Mouse (Mus musculus) T-helper 1 cell (primary cell): Measurements from ENCODE around the gene Sgsm1.

ENCODE experiments used
- in situ Hi-C: fragments of 300-600 bp; cut with MboI, MseI; formaldehyde crosslinking; loops from one replicate; pipeline ENCODE4 v1.15.1; 2025; ENCODE audit warnings: high pct_unique_total_duplicates

Sgsm1 gene

DNA sequence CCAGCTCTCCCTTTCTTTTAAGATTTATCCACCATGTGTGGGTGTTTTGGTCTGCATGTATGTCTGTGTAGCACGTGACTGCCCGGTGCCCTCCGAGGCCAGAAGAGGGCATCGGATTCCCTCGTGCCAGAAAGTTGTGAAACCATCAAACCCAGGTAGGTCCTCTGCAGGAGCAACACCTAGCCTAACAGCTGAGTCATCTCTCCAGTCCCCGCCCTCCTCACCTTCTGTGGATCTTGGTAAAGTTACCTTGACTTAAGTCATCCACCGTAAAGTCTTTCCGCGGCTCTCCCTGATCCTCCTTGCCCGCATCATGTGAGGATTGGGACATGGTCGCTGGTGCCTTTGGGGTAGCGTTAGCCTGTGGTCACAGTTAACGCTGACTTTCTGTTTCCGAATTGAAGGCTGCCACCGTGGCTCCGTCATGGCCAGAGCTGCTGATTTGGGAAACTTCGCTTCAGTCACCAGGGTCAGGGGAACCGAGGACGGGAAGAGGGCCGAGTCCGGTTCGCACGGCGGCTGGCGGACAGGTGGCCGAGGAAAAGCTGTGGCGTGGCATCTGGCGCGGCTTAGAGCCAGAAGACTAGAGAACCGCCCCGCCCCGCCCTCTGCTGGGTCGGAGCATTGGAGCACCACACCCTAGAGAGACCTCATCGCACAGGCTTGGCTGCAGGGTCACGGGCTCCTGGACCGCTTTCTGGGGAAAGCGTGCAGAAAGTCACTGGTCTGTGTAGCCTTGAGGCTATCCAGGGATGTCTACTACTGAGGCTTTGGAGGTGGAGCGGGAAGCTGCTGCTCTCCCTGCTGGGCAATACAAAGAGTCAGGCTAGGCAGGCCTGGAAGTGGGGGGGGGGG is 13.4 kb upstream of the Sgsm1 start:
- in situ Hi-C loops, result no loop called here

- in situ Hi-C loops, result no loop called here
Measured at GRCm38 (mm10) chr5:113313998-113314397, 3.4 kb upstream of the Sgsm1 start.

DNA sequence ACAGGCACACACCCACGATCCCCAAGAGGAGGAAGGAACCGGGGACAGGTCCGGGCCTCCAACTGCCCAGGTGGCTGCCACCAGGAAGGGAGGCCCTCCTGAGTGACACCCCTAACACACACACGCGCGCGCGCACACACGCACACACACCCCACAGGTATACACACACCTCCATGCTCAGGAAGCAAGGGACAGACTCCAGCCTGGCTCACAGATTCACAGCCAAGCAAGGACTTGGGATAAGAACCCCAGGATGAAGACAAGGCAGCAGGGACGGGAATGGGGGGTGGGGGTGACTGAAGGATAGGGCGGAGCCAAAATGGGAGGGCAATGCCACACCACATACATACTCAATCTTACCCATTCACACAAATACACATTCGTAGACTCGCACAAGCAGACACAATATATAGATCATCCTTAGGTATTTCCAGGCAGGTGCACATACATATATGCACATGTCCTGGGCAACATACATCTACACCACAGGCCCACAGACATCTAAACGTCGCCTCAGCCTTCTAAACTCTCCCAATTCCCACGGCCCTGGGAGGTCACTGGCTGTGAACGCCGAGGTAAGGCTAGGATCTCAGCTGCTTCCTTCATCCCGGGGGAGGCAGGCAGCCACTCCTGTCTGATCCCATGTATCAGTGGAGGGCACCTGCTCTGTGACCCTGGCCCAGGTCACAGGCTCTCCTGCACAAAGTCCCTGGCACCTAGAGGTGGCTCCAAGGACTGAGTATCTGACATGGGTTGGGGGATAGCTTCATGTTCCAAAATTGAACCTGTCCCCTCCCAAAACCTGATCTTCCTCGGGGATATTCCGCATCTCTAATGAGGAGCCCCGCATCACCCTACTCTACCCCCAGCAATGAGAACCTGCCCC is 852 bp downstream of the Sgsm1 start:
- in situ Hi-C loops, result no loop called here

DNA sequence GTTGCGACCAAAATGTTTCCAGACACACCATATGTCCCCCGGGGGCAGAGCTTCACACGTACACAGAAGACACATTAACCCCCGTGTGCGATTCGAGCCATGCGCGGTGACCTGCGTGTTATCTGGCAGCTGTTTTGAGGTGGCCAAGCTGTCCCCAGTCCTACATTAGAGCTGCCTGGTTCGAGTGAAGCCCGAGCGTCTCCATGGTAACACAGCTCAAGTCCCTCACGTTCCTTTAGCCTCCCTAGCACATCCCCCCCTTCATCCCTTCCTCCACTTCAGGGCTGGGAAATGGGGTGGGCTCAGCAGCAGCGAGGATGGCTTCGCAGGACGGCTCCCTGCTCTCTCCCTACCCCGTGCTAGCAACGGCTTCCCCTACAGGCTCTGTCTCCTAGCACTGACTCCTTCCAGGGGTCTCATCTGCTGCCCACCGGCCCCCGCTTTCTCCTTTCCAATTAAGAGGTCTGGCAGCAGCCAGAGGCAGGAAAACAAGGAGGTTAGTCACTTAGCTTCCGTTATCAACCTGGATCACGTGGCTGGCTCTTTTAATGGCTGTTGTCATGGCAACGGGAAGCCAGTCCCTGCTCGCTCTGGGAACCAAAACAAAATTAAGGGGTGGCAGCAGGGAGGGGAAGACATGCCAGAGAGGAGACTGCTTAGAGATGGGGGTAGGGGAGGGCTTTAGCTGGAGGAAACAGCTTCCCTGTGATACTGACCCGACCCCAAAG is 3.7 kb downstream of the Sgsm1 start:
- in situ Hi-C loops, result no loop called here

DNA sequence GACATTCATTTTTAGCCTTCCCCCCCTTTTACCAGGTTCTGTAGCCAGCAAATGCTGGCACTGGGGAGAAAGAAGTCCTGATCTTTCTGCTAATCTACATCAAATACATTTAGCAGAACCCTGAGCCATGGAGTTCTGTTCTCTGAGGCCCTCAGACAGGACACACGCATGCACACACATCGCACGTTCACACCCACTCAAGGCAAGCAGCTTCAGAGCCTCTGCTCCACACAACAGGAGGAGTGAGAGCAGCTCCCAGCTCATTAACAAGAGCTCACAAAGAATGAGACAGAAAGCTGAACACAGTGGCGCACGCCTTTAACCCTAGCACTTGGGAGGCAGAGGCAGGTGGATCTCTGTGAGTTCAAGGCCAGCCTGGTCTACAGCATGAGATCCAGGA is 6.1 kb downstream of the Sgsm1 start:
- in situ Hi-C loops, result no loop called here

DNA sequence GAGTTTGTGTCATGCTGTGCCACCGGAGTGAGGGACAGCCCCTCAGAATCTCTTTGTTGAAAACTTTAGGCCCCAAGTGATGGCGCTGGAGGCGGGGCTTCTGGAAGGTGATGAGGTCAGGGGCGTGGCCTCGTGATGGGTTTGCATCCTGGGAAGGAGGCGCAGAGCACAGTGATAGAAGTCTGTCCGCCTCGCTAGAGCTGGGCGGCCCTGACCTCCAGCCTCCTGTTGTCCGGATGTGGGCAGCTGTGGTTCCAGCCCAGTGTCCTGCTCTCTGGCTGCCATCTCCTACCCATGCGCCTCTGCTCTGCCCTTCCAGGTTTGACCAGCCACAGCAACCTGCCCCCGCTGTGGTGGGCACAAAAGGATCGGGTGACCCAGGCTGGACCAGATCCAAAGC is 8.7 kb downstream of the Sgsm1 start:
- in situ Hi-C loops, result no loop called here

DNA sequence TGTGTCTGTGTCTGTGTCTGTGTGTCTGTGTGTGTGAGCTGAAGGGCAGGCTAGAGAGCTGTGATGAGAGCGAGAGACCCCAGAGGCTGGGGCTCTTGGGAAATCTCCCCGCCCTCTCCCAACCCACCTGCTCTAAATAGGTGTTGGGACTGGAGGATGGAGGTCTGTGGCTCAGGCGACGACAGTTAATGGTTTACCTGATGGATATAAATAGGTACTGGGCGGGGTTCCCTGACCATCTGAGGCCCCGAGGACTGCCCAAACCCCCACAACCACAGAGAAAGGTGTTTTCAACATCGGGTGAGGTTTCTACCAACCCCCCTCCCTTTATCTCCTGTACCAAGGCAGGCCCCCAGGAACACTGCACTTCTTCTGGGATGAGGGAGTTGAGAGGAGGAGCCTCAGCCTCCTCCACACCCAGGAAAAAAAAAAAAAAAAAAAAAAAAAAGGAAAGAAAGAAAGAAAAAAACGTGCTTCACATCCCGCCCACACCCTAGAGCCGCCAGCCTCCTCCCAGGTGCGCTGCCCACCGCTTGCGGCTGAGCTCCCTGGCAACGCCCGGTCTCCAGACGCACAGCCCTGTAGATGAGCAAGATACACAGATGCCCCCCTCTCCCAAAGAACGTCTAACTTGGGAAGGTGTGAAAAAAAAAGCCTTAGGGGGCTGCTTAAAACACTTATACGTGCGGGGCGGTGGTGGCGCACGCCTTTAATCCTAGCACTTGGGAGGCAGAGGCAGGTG is 10.3 kb downstream of the Sgsm1 start:
- in situ Hi-C loops, result no loop called here

DNA sequence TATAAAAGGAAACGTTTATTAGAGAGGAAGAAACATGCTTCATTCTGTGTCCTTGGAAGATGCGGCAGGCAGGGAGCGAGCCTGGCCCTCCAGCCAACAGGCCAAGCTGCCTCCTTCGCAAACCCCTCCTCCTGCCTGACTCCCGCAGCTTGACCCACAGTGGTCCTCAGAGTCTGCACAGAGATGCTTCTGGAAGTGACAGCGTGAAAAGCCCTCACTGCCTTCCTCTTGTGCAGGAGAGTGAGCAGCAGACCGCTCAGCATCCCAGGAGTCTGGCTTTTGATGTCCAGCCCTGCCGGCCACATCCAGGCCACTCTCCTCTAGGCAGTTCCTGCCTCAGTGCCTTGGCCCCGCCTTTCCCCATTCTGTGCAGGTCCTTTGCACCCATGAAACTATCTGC is 11.2 kb downstream of the Sgsm1 start:
- in situ Hi-C loops, result no loop called here

DNA sequence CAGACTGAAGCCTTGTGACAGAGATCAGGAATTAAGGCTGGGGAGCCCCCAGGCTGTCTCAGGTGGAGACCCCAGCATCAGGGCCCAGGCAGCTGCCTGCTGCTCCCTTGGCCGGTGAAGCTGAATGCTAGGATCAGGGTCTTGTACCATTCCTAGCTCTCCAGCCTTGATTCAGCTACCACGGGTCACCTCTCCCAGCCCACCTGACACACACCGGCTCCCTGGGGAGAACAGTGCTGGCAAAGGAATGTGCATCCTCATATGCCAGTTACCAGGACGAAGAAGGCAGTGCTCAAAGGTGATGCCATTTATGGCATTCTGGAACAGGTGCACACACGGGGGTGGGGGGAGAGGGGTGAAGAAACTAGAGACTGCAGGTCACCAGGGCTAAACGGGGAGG is 11.8 kb downstream of the Sgsm1 start:
- in situ Hi-C loops, result no loop called here

GRCm38 (mm10) chr5:113298040-113298439 is 12.5 kb downstream of the Sgsm1 start:
- in situ Hi-C loops, result no loop called here

GRCm38 (mm10) chr5:113295791-113296190 is 14.8 kb downstream of the Sgsm1 start:
- in situ Hi-C loops, result no loop called here

DNA sequence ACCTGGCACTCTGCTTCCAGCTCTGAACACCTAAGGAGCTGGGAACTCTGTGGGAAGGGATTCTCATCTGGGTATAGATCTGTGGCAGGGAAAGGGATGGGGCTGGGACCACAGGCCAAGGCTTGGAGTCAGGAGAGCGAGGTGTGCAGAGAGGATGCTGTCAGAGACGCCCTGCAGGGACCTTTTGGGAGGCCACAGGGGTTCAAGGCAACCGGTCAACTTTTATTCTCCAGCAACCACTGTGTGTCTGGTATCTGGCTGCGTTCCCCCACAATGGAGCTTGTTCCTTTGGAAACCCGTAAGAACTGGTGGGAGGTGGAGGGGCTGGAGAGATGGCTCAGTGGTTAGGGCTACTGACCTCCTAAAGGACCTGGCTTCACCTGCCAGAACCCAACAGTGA is 16.0 kb downstream of the Sgsm1 start:
- in situ Hi-C loops, result no loop called here

- in situ Hi-C loops, result no loop called here
Measured at GRCm38 (mm10) chr5:113293446-113293845, 17.1 kb downstream of the Sgsm1 start.

- in situ Hi-C loops, result no loop called here
Measured at GRCm38 (mm10) chr5:113292832-113293231, 17.8 kb downstream of the Sgsm1 start.

GRCm38 (mm10) chr5:113292179-113292578 is 18.4 kb downstream of the Sgsm1 start:
- in situ Hi-C loops, result no loop called here

DNA sequence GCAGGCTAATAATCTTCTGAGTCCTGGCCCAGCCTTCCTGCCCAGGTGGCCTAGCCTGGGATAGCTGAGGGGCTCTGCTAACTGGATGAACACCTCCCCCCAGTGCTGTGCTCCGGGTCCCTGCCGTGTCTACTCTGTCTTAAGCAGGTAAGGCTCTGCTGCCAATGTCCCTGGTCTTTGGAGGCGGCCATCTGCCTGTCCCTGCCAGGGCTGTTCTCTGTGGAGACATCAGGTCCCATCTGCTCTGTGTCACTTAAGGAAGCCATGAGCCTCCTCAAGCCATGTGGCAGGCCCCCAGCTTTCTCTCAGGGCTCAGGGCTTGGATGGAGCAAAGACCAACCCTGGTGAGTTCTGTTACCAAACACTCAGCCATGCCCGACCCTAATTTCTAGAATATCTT is 19.5 kb downstream of the Sgsm1 start:
- in situ Hi-C loops, result no loop called here

DNA sequence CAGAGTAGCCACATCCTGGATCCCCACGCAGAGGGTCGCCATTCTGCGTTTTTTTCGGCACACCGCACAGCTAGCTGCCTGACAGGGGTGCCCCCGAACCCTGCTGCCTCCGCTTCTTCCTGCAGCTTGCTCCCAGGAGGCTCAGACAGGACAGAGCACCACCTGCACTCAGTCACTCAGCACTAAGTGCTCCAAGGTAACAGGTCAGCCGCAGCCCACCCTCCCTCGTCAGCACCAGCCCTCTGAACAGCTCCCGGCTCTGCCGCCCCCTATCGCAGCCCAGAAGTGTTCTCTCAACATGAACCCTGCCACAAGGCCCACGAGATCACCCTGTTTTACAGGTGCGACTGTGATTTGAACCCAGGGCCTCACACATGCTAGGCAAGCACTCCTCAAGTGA is 20.4 kb downstream of the Sgsm1 start:
- in situ Hi-C loops, result no loop called here

DNA sequence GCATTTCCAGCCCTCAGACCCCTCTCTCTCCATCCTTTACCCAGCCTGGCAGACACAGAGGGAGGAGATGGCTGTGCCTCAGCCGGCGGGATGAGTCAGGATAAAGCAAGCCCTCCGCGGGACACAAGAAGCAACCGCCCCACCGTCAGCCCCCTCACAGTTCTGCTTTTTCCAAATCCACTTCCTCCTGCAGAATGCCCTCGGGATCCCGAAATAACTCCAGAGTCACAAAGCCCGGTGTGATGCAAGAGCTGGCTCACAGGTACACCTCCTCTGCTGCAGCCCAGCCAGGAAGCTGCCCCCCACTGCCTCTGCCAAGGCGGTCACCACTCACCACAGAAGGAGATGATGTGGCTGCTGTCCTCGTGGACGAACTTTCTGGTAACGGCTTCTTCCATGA is 22.1 kb downstream of the Sgsm1 start:
- in situ Hi-C loops, result no loop called here

DNA sequence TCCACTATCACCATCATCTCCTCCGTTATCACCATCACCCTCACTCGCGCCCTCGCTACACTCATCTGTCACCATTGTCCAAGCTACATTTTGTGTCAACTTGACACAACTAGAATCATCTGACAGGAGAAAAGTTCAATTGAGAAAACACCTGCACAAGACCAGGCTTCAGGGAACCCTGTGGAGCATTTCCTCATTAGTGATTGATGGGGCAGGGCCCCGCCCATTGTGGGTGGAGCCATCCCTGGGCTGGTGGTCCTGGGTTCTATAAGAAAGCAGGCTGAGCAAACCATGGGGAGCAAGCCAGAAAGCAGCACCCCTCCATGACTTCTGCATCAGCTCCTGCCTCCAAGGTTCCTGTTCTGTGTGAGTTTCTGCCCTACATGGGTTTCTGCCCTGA is 22.8 kb downstream of the Sgsm1 start:
- in situ Hi-C loops, result no loop called here

DNA sequence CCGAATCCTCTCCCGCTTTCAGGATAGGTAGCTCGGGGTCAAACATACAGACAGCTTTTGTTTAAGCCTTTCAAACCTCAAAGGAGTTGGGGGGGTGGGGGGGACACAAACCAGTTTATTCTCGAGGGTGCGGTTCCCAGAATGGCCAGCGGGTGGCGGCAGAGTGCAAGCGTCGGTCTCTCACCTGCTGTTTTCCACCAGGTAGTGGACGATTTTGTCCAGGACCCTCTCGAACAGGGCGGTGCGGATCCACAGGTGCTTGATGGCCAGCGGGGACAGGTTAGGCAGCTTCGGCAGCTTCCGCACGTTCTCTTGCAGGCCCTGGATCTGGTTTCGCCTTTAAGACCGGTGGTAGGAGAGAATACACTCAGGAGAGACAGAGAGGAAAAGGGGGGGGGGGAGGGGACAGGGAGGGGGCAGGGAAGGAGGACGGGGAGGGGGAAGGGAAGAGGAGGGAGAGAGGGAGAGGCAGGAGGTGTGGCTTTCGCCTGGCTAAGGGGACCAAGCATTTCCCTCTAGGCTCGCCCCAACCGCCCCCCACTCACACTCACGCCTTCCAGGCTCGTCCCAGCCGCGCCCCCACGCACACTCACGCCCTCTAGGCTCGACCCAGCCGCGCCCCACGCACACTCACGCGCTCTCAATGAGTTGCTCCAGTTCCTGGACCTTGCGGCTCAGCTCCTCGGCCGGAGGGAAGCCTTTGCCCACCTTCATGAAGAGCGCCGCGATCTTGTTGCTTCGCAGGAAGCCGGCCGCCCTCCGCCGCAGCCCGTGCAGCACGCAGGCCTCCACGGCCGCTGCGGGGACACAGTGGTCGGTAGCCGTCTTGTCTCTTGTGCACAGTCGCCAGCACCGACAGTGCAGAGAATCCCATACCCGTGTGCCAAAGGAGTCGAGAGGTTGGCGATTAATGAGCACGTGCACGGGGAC is 23.7 kb downstream of the Sgsm1 start:
- in situ Hi-C loops, result no loop called here
